Mouse (Mus musculus) heart, adult 9 months (tissue): ENCODE results near the gene Elavl4.

Source experiments
- DNase-seq, 2 experiments: peaks; one replicate each; pipeline ENCODE4 v3.0.0; 2022; ENCODE audit warnings: low spot score in 2 of 2

Elavl4 gene

GRCm38 (mm10) chr4:110165217-110165616 lies 186.5 kb downstream of the Elavl4 start:
- DNase-seq: no peak

GRCm38 (mm10) chr4:110161600-110161999 lies 190.1 kb downstream of the Elavl4 start:
- no peak for DNase-seq

- DNase-seq: no peak
Measured at GRCm38 (mm10) chr4:110157515-110158159, 194.1 kb downstream of the Elavl4 start.

DNA sequence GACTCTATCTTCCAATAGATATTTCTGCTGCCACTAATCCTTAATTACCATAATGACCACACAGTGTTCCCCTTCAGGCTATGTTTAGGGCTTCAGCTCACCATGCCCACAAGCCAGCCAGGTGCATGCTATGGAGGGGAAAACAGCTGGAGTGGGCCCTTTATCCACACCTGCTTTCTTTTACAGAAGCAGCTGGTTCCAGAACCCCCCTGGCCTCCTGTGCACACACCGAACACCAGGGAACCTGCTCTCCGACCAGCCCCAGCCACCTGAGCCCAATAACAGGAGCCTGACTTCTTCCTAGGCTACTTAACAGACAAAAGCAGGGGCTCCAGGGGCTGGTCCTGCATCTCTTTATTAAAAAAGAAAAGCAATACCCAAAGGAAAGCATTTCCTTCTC lies 195.8 kb downstream of the Elavl4 start:
- DNase-seq: no peak
